Mouse (Mus musculus): ENCODE results near the gene Slc48a1. TPM values are rescaled to one million over a fixed set of nuclear protein-coding genes. Genes with fewer than 3 reads are reported as not detected.

Slc48a1 gene
- polyA plus RNA-seq, 1 experiment = 117 TPM

- H3K27me3 ChIP-seq (ENCODE audit: control insufficient read depth, insufficient read depth, low read length) = no peaks in the 10 kb centered on the region
- 70% methylated on average over 6 of the region's 6 CpGs for WGBS
Measured at GRCm38 (mm10) chr15:97841383-97841782, 63.1 kb downstream of the Slc48a1 start.

GRCm38 (mm10) chr15:97842058-97842457 is 63.7 kb downstream of the Slc48a1 start:
- no peak for TF ChIP-seq POLR2A (IDR thresholded peaks at IDR 0.05; ENCODE audit: low read depth, low read length)
- no peak for TF ChIP-seq CTCF (IDR thresholded peaks at IDR 0.05; ENCODE audit: extremely low read depth, insufficient read depth, insufficient read length, insufficient replicate concordance)
- WGBS = 63% methylated on average over 6 of the region's 6 CpGs
- no peak for DNase-seq (ENCODE audit: low read depth in 1 of 2, low spot score in 2 of 2)
- Histone ChIP-seq H3K4me1 (ENCODE audit: control insufficient read depth, insufficient read depth, insufficient read length) (peaks cover 31% of the 10 kb centered on the region), H3K27me3 (ENCODE audit: control insufficient read depth, insufficient read depth, low read length) (no peaks in the 10 kb centered on the region), H3K27ac (ENCODE audit: insufficient read depth, low read length) (peak overlapping the region; percentile 10), H3K4me3 (ENCODE audit: extremely low read depth, insufficient read depth, insufficient read length) (no peak overlapping the region), H3K36me3 (ENCODE audit: control insufficient read depth, insufficient read depth, low read length) (no peaks in the 10 kb centered on the region)

More at GRCm38 (mm10) chr15:97841383-97841782, 63.1 kb downstream of the Slc48a1 start:
- H3K36me3 ChIP-seq (ENCODE audit: control insufficient read depth, insufficient read depth, low read length) = no peaks in the 10 kb centered on the region
- H3K4me1 ChIP-seq (ENCODE audit: control insufficient read depth, insufficient read depth, insufficient read length) = peaks cover 35% of the 10 kb centered on the region
- DNase-seq (ENCODE audit: low read depth in 1 of 2, low spot score in 2 of 2) = no peak
- H3K27ac ChIP-seq (ENCODE audit: insufficient read depth, low read length) = 0 out of 2 replicates have a peak overlapping the region, but pooled peaks have one; percentile 6
- no peak overlapping the region for H3K4me3 ChIP-seq (ENCODE audit: extremely low read depth, insufficient read depth, insufficient read length)
- TF ChIP-seq CTCF (IDR thresholded peaks at IDR 0.05; ENCODE audit: extremely low read depth, insufficient read depth, insufficient read length, insufficient replicate concordance) (no peak), POLR2A (IDR thresholded peaks at IDR 0.05; ENCODE audit: low read depth, low read length) (no peak)

Other genes with a start within 250 kb of the Slc48a1 start
- 2.0 and 2.1 TPM in 2 replicates for gene Rpap3, start 72.7 kb upstream of the Slc48a1 start, polyA plus RNA-seq (2012; rRNA removed)
- 3.0 and 4.1 TPM in 2 replicates for gene Endou, start 47.2 kb upstream of the Slc48a1 start, polyA plus RNA-seq (2012; rRNA removed)
- 28.8 and 33.6 TPM in 2 replicates for gene Rapgef3, start 10.5 kb upstream of the Slc48a1 start, polyA plus RNA-seq (2012; rRNA removed)
- gene Hdac7, start 66.0 kb downstream of the Slc48a1 start, polyA plus RNA-seq (2012; rRNA removed) = 104 and 137 TPM in 2 replicates
- gene Vdr, start 132.1 kb downstream of the Slc48a1 start, polyA plus RNA-seq (2012; rRNA removed) = 0.70 and 0.96 TPM in 2 replicates
- 17.2 and 22.9 TPM in 2 replicates for gene Tmem106c, start 185.7 kb downstream of the Slc48a1 start, polyA plus RNA-seq (2012; rRNA removed)
- gene Col2a1, start 226.2 kb downstream of the Slc48a1 start, polyA plus RNA-seq (2012; rRNA removed) = 0.02 TPM in 2 replicates